Mouse (Mus musculus): ENCODE results near the gene Gm26566.
"Not testable (repeated sequence)": the region's sequence is repeated elsewhere in the genome, so short reads cannot be mapped to it uniquely, and the experiment has no call there.

The Gm26566 gene

DNA sequence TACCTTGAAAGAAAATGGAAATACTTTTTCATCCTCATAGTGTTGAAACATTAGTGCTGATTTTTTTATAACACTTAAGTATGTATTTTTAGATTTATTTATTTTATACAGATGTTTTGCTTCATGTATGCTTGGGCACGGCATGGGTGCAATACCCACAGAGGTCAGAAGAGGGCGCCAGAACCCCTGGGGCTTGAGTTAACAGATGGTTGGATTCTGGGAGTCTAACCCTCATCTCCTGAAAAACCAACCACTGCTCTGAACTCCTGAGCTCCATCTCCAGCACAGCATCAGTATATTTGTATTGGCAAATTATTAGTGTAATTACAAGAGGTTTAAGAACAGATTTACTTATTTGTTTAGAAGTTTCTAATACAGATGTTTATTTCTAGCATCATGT, 16.9 kb downstream of the Gm26566 start:
- peak; percentile 43 for DNase-seq (ENCODE audit: extremely low read depth, low read depth)

DNA sequence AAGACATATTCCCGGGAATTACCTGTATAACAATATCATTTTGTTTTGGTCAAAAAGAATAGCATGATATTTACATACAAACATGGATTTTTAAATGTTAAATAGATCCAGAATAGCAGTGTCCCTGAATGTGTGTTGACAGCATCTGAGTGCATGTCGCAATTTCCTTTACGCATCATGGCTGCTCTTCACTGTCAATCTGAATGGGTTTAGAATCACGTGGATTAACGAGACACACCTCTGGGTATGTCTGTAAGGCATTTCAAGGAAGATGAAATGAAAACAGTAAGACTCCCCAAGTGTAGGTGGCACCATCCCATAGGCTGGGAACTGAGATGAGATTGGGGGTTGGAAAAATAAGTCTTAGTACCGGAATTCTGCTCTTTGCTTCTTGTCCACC, 17.4 kb downstream of the Gm26566 start:
- no peak for DNase-seq (ENCODE audit: extremely low read depth, low read depth)

DNA sequence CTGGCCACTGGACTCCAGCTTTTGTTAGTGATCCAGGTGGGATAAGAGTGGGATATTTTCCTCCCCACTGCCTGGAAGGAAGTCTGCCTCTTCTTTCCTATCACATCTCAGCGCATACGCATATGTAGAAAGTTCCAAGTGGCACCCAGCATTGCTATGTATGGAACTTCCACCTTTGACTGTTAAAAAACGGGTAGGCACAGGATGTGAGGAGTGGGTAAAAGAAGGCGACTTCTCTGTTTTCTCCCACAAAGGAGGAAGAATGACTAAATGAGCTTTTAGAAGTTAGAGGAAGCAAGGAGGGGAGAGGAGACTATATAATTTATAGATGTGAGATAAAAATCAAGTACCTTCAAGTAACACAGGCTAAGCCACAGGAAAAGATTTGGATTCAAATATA, 19.8 kb downstream of the Gm26566 start:
- DNase-seq (ENCODE audit: extremely low read depth, low read depth), result no peak

- DNase-seq (ENCODE audit: extremely low read depth, low read depth), result no peak
Observed at GRCm38 (mm10) chr4:88742771-88743371, 21.3 kb downstream of the Gm26566 start.

GRCm38 (mm10) chr4:88744207-88744606, 22.6 kb downstream of the Gm26566 start:
- DNase-seq (ENCODE audit: extremely low read depth, low read depth), result no peak

GRCm38 (mm10) chr4:88749926-88750325, 28.3 kb downstream of the Gm26566 start:
- DNase-seq (ENCODE audit: extremely low read depth, low read depth), result no peak

DNA sequence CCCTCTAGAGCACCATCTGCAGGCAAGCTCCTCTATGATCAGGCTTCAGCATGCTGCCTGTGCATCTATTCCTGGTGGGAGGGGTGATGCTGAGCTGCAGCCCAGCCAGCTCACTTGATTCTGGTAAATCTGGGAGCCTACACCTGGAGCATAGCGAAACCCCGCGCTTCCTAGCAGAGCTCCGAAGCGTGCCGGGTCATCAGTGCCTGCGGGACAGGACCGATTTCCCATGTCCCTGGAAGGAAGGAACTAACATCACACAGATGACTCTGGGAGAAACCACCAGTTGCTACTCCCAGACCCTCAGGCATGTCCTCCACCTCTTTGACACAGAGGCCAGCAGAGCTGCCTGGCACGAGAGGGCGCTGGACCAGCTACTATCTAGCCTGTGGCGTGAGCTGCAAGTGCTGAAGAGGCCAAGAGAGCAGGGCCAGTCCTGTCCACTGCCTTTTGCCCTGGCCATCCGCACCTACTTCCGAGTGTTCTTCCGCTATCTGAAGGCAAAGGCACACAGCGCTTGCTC, 33.3 kb downstream of the Gm26566 start, which contains the start of gene Gm13271:
Gene Gm13271, plus strand, starts transcription at position 51 of the 523 bp plus-strand sequence.
- not testable (repeated sequence) for DNase-seq (ENCODE audit: extremely low read depth, low read depth)

DNA sequence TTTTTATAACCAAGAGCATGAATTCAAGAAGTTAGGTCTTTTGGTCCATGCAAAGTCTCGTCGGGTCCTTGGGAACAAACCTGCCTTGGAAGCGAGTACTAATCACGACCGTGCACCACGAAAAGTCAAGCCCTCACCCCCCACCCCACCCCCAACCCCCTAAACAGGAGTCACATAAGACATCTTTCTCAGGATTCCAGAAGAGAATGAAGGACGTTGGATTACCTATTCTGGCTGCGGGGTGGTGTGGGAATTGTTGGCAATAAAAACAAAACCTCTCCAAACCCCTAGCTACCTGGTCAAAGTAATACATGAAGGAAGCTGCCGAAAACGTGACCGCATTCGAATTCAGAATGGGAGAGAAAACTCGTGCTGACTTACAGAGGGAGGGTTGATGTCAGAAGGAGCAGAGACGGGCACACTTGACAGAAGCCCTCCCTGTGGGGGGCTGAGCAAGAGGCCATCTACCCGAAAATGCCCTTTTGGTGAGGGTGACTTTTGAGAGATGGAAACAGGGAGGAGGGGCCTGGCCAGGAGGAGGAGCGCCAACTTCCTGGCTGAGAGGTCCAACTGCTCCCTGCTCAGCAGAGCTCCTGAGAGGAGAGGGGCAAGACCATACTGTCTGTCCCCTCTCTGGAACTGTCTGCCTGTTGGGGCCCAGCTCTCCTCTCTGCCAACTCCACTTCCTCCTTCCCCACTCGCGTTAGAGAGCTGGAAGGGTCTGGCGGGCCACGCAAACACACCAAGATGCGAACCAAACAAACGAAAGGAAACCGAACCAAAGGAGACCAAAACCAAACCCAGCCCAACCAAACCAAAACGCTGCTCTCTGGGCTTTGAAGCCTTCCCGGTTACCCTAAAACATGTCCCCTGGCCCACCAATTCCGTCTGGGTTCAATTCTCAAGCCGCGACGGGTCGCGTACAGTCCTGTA, 35.2 kb downstream of the Gm26566 start:
- DNase-seq (ENCODE audit: extremely low read depth, low read depth), result peak; percentile 43

GRCm38 (mm10) chr4:88757628-88758031, 36.0 kb downstream of the Gm26566 start:
- DNase-seq (ENCODE audit: extremely low read depth, low read depth), result not testable (repeated sequence)

DNA sequence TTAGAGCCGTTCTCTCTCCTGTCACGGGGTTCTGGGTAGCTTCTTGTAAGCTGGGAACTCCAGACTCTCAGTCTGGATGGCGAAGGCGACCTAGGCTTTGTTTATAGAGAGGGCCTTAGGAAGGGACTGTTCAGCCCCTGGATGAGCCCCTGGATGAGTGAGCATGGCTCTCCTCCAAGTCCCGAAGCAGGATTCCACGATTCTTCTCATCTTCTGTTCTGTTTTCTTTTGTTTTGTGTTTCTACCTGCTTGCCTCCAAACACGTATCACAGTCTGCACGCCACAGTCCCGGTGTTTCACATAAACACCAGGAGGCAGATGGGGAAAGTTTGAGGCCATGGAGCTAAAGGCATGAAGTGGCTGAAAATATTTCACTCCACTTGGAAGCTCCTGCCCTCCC, 37.1 kb downstream of the Gm26566 start:
- not testable (repeated sequence) for DNase-seq (ENCODE audit: extremely low read depth, low read depth)

GRCm38 (mm10) chr4:88759610-88760268, 38.1 kb downstream of the Gm26566 start, which contains the start of gene Gm13283:
Gm13283 (plus strand) TSS chr4:88760119.
- peak; percentile 81 for DNase-seq (ENCODE audit: extremely low read depth, low read depth)

DNA sequence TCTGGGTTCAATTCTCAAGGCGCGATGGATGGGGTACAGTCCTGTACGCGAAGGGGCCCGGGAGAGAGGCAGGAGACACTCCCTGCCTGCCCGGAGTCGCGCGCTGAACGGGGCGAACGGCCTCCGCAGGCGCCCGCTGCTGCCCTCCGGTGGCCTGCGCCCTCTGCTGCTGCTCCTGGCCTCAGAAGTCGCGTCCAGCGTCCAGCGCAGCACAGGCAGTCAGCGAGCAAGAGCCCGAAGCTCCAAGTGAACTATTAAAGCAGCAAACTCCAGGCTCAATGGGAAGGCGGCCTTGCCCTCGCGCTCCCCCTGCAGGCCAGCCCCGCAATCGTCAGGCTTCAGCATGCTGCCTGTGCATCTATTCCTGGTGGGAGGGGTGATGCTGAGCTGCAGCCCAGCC, 38.8 kb downstream of the Gm26566 start:
- DNase-seq (ENCODE audit: extremely low read depth, low read depth), result not testable (repeated sequence)

GRCm38 (mm10) chr4:88761776-88762175, 40.2 kb downstream of the Gm26566 start:
- not testable (repeated sequence) for DNase-seq (ENCODE audit: extremely low read depth, low read depth)

DNA sequence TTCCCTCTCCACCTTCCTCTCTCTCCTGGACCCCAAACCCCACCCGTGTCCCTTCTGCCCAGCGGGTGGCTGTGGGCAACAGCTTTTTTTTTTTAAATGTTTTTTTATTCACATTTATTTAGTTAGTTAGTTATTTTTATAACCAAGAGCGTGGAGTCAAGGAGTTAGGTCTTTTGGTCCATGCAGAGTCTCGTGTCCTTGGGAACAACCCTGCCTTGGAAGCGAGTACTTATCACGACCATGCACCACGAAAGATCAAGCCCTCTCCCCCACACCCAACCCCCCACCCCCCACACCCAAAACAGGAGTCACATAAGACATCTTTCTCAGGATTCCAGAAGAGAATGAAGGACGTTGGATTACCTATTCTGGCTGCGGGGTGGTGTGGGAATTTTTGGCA, 40.7 kb downstream of the Gm26566 start:
- DNase-seq (ENCODE audit: extremely low read depth, low read depth), result not testable (repeated sequence)

- not testable (repeated sequence) for DNase-seq (ENCODE audit: extremely low read depth, low read depth)
Observed at GRCm38 (mm10) chr4:88763384-88764018, 41.9 kb downstream of the Gm26566 start.

All from MEL-GATA-1-ER (cell line).